ENCODE assay signal across 15 mouse cellular contexts in the genomic region with DNA sequence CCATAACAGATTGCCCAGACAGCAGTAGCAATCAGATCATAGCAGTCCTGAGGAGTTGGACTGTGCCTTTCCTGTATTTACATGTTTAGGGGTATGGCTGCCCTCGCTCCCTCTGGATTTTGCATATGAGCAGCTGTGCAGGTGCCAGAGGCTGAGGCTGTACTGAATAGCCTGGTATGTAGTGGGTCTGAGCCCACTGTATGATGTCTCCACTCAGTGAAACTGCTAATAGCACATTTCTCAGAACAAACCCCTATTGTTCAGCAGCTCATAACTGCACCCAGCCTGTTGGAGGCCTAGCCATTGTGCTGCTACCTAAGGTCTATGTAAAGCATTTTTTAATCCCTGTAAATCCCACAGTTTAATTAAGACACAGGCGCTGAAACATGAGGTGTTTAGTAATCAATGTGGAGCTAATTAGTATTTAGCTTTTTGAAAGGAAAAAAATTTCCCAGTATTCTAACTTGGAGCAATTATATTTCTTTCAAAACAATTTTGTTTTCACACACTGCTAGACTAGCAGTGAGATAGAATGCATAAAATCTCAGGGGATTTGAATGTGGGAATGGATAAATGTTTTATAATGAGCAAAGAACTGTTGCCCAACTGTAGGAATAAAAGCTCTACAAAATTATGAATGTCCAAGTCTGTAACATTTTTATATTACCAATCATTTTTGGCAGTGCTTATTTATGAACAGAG.
DNase-seq lines count a peak whose midpoint lies in the region; ATAC-seq and TF ChIP-seq lines count a peak whose summit lies in the region.
"Had no signal": no experiment of that assay in that cellular context is flagged by ENCODE, and none has a peak within 500 bp of the region (broad histone marks: within the 10 kb centered on the region; RNA-seq: fewer than 3 reads in every experiment).

No protein-coding gene starts in this region.

- H3K4me2 ChIP-seq in forebrain, postnatal 0 days (ENCODE audit: low read depth): no peak overlapping the region
- no peak overlapping the region for H3K4me2 ChIP-seq in midbrain, embryonic 15.5 days
- H3K4me2 ChIP-seq: liver, embryonic 13.5 days had no signal

- no peaks in the 10 kb centered on the region for H3K9me3 ChIP-seq in forebrain, postnatal 0 days (ENCODE audit: low read length)
- H3K9me3 ChIP-seq in midbrain, embryonic 15.5 days: no peaks in the 10 kb centered on the region
- H3K9me3 ChIP-seq: heart, embryonic 10.5 days; liver, embryonic 13.5 days had no signal

- 14% methylated on average over 2 of the region's 2 CpGs for WGBS in forebrain, postnatal 0 days
- 32% methylated on average over 2 of the region's 2 CpGs for WGBS in midbrain, embryonic 15.5 days

- TF ChIP-seq POLR2A in brain, embryonic 14.5 days (IDR thresholded peaks at IDR 0.05; ENCODE audit: borderline replicate concordance, extremely low read depth, insufficient read depth, insufficient read length, poor library complexity, severe bottlenecking): no peak

- H3K4me3 ChIP-seq in gastrocnemius, adult 2 months: no peak overlapping the region
- H3K4me3 ChIP-seq in forebrain, postnatal 0 days (ENCODE audit: low read depth, low read length): no peak overlapping the region
- H3K4me3 ChIP-seq in midbrain, embryonic 15.5 days: no peak overlapping the region
- H3K4me3 ChIP-seq: heart, embryonic 10.5 days; liver, embryonic 13.5 days had no signal

- DNase-seq in gastrocnemius, adult 2 months: no peak
- DNase-seq in gastrocnemius, postnatal 36 days: no peak
- peak; percentile 80 for DNase-seq in brain, embryonic 14.5 days (ENCODE audit: low read depth)
- peak; percentile 7 for DNase-seq in forebrain, postnatal 0 days
- DNase-seq in adrenal gland, adult 18-20 months (ENCODE audit: low spot score in 2 of 2): no peak
- DNase-seq in left cerebral cortex, postnatal 25 days (ENCODE audit: low spot score in 2 of 2): no peak
- DNase-seq: adrenal gland, postnatal 14 days; B cell, adult 2 months; cerebellum, adult 11-12 months; liver, embryonic 13.5 days; thymus, postnatal 4 days had no signal

- peak; percentile 45; the same call in 1 of the 2 replicates for ATAC-seq in forebrain, postnatal 0 days
- peak; percentile 86 for ATAC-seq in midbrain, embryonic 15.5 days (replicated peaks)
- no peak for ATAC-seq in erythroblast, adult 5-6 weeks (replicated peaks; ENCODE audit: low FRiP score, poor library complexity, severe bottlenecking)
- ATAC-seq: intestine, embryonic 16.5 days had no signal

- peak overlapping the region; percentile 20; the same call in 1 of the 2 replicates for H3K27ac ChIP-seq in gastrocnemius, adult 2 months
- H3K27ac ChIP-seq in forebrain, postnatal 0 days (ENCODE audit: low read depth, low read length): no peak overlapping the region
- peak overlapping the region; percentile 32; the same call in 1 of the 2 replicates for H3K27ac ChIP-seq in midbrain, embryonic 15.5 days
- H3K27ac ChIP-seq: heart, embryonic 10.5 days; liver, embryonic 13.5 days had no signal

- intact Hi-C loops in gastrocnemius, adult 2 months (cut with DNase I): no loop called here
- intact Hi-C loops in gastrocnemius, postnatal 36 days (cut with DNase I): no loop called here
- intact Hi-C loops in left cerebral cortex, postnatal 25 days (cut with DNase I): loop anchor here (5.0 kb wide), 1 partner anchor 94 kb away; a partner anchor contains a TSS

- no peaks in the 10 kb centered on the region for H3K36me3 ChIP-seq in forebrain, postnatal 0 days (ENCODE audit: insufficient read depth)
- no peaks in the 10 kb centered on the region for H3K36me3 ChIP-seq in midbrain, embryonic 15.5 days (replicated peaks)
- H3K36me3 ChIP-seq: heart, embryonic 10.5 days; liver, embryonic 13.5 days had no signal

- H3K4me1 ChIP-seq in forebrain, postnatal 0 days (ENCODE audit: insufficient read depth): peaks cover 9% of the 10 kb centered on the region
- peaks cover 5% of the 10 kb centered on the region for H3K4me1 ChIP-seq in midbrain, embryonic 15.5 days
- H3K4me1 ChIP-seq: liver, embryonic 13.5 days had no signal

- TF ChIP-seq CTCF in gastrocnemius, adult 2 months (IDR thresholded peaks at IDR 0.05): no peak
- TF ChIP-seq CTCF in brain, embryonic 14.5 days (IDR thresholded peaks at IDR 0.05; ENCODE audit: borderline replicate concordance, extremely low read depth, insufficient read depth, insufficient read length): no peak
- TF ChIP-seq CTCF in forebrain, postnatal 0 days (IDR thresholded peaks at IDR 0.05; ENCODE audit: low read depth): no peak

- no peak overlapping the region for H3K9ac ChIP-seq in forebrain, postnatal 0 days
- H3K9ac ChIP-seq in midbrain, embryonic 15.5 days: no peak overlapping the region
- H3K9ac ChIP-seq: liver, embryonic 13.5 days had no signal

- H3K27me3 ChIP-seq in forebrain, postnatal 0 days (ENCODE audit: insufficient read depth, low read length): no peaks in the 10 kb centered on the region
- H3K27me3 ChIP-seq in midbrain, embryonic 15.5 days (replicated peaks): no peaks in the 10 kb centered on the region
- H3K27me3 ChIP-seq: liver, embryonic 13.5 days had no signal

Comparison
In these comparisons a context has a peak if more than half of its experiments do, and no peak if none do; other contexts are left out.
1. DNase-seq: peak in brain, embryonic 14.5 days (single experiment) and forebrain, postnatal 0 days (single experiment); none in gastrocnemius, adult 2 months (single experiment), gastrocnemius, postnatal 36 days (0 of 2), adrenal gland, adult 18-20 months (0 of 2) and left cerebral cortex, postnatal 25 days (0 of 2).